In the genomic region with DNA sequence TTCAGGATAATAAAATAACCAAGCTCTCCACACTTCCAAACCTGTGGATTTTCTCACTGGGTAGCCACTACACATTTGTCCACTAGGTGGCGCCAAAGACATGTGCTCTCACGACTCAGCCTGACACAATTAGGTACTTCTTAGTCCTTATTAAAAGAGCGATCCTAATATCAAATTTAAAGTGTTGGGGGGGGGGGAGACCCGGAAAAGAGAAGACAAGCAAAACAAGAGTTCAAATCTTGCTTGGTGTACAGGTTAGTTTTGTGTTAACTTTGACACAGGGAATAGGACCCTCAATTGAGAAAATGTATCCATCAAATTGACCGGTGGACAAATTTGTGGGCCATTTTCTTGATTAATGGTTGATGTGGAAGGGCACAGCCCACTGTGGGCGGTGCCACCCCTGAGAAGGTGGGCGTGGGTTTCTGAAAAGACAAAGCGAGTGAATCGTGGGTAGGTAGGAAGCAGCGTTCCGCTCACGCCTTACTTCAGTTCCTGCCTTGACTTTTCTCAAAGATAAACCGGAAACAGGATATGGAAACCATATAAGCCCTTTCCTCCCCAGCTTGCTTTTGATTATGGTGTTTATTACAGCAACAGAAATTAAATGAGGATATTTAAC, we compare ENCODE assay signal across 9 mouse cellular contexts. TPM values are rescaled to one million over a fixed set of nuclear protein-coding genes. Genes with fewer than 3 reads are reported as not detected.
DNase-seq lines count a peak whose midpoint lies in the region; ATAC-seq lines count a peak whose summit lies in the region.
"Had no signal": no experiment of that assay in that cellular context is flagged by ENCODE, and none has a peak within 500 bp of the region (broad histone marks: within the 10 kb centered on the region; RNA-seq: fewer than 3 reads in every experiment).

No protein-coding gene starts in this region.

- H3K27ac ChIP-seq in hindbrain, embryonic 10.5 days, result no peak overlapping the region
- H3K27ac ChIP-seq in hindbrain, embryonic 16.5 days (ENCODE audit: low read depth, low read length), result no peak overlapping the region
- H3K27ac ChIP-seq in embryonic facial prominence, embryonic 14.5 days (replicated peaks; ENCODE audit: low read depth, low read length), result no peak overlapping the region
- H3K27ac ChIP-seq: embryonic facial prominence, embryonic 13.5 days had no signal

- DNase-seq in hindbrain, embryonic 10.5 days (ENCODE audit: low spot score), result peak; percentile 67
- DNase-seq in adrenal gland, postnatal 4 days (ENCODE audit: low spot score in 2 of 2), result peak; percentile 51 to 66
- DNase-seq in embryonic facial prominence, embryonic 14.5 days (ENCODE audit: low spot score), result peak; percentile 69
- peak; percentile 44 for DNase-seq in hindlimb bud, embryonic 11.5 days (ENCODE audit: extremely low spot score, low read depth, low spot score)
- DNase-seq in left cerebral cortex, postnatal 14 days (ENCODE audit: low spot score in 2 of 2), result peak; percentile 82 to 90
- DNase-seq in splenic B cell, adult 2 months (ENCODE audit: low read depth, low spot score), result peak; percentile 96

- no peaks in the 10 kb centered on the region for H3K36me3 ChIP-seq in hindbrain, embryonic 10.5 days
- H3K36me3 ChIP-seq in hindbrain, embryonic 16.5 days (ENCODE audit: control insufficient read depth, insufficient read depth, low read length), result no peaks in the 10 kb centered on the region
- H3K36me3 ChIP-seq in embryonic facial prominence, embryonic 14.5 days (ENCODE audit: control insufficient read depth, insufficient read depth, low read length), result no peaks in the 10 kb centered on the region
- H3K36me3 ChIP-seq in splenic B cell, adult 2 months (ENCODE audit: control insufficient read depth, insufficient read depth, low read length, poor library complexity, severe bottlenecking), result no peaks in the 10 kb centered on the region
- H3K36me3 ChIP-seq: embryonic facial prominence, embryonic 13.5 days had no signal

- H3K9ac ChIP-seq in hindbrain, embryonic 16.5 days (ENCODE audit: low read depth, low read length), result no peak overlapping the region
- H3K9ac ChIP-seq in embryonic facial prominence, embryonic 14.5 days (ENCODE audit: low read depth, low read length), result no peak overlapping the region
- H3K9ac ChIP-seq: embryonic facial prominence, embryonic 13.5 days had no signal

- intact Hi-C loops in left cerebral cortex, postnatal 14 days (cut with DNase I), result loop anchor here (2.0 to 10.0 kb wide), 4 partner anchors 34 to 241 kb away; no protein-coding TSS in a partner anchor

- H3K4me3 ChIP-seq in hindbrain, embryonic 10.5 days, result no peak overlapping the region
- H3K4me3 ChIP-seq in hindbrain, embryonic 16.5 days (ENCODE audit: low read length), result no peak overlapping the region
- no peak overlapping the region for H3K4me3 ChIP-seq in embryonic facial prominence, embryonic 14.5 days (ENCODE audit: low read depth, low read length)
- H3K4me3 ChIP-seq: embryonic facial prominence, embryonic 13.5 days had no signal

- no peaks in the 10 kb centered on the region; the same call in 1 of the 2 replicates for H3K27me3 ChIP-seq in hindbrain, embryonic 10.5 days (ENCODE audit: insufficient read depth, poor library complexity, severe bottlenecking)
- H3K27me3 ChIP-seq in hindbrain, embryonic 16.5 days (replicated peaks; ENCODE audit: control insufficient read depth, insufficient read depth, low read length), result no peaks in the 10 kb centered on the region
- H3K27me3 ChIP-seq in embryonic facial prominence, embryonic 14.5 days (replicated peaks; ENCODE audit: control insufficient read depth, insufficient read depth, low read length), result no peaks in the 10 kb centered on the region
- H3K27me3 ChIP-seq in splenic B cell, adult 2 months (ENCODE audit: control insufficient read depth, insufficient read depth, low read length, poor library complexity, severe bottlenecking), result no peaks in the 10 kb centered on the region

- no peaks in the 10 kb centered on the region for H3K4me1 ChIP-seq in hindbrain, embryonic 10.5 days (replicated peaks)
- H3K4me1 ChIP-seq in hindbrain, embryonic 16.5 days (ENCODE audit: control insufficient read depth, insufficient read depth, low read depth, low read length), result no peaks in the 10 kb centered on the region
- H3K4me1 ChIP-seq in embryonic facial prominence, embryonic 14.5 days (ENCODE audit: control insufficient read depth, insufficient read depth, low read length), result no peaks in the 10 kb centered on the region
- H3K4me1 ChIP-seq: embryonic facial prominence, embryonic 13.5 days had no signal

- no peak overlapping the region for H3K4me2 ChIP-seq in hindbrain, embryonic 16.5 days (ENCODE audit: low read length)
- no peak overlapping the region for H3K4me2 ChIP-seq in embryonic facial prominence, embryonic 14.5 days (ENCODE audit: low read depth, low read length)
- H3K4me2 ChIP-seq: embryonic facial prominence, embryonic 13.5 days had no signal

- 46% methylated on average over 13 of the region's 13 CpGs for WGBS in hindbrain, embryonic 10.5 days
- WGBS in hindbrain, embryonic 16.5 days, result 45% methylated on average over 13 of the region's 13 CpGs
- 40% methylated on average over 13 of the region's 13 CpGs for WGBS in embryonic facial prominence, embryonic 14.5 days

- ATAC-seq in hindbrain, embryonic 16.5 days, result no peak
- no peak for ATAC-seq in embryonic facial prominence, embryonic 14.5 days (ENCODE audit: low read depth)
- peak; percentile 92 for ATAC-seq in megakaryocyte-erythroid progenitor cell, adult 5-6 weeks (replicated peaks; ENCODE audit: low FRiP score, low TSS enrichment, poor library complexity, severe bottlenecking)

- peaks cover 7% of the 10 kb centered on the region; the same call in 1 of the 2 replicates for H3K9me3 ChIP-seq in hindbrain, embryonic 10.5 days
- H3K9me3 ChIP-seq in hindbrain, embryonic 16.5 days (ENCODE audit: control insufficient read depth, low read length), result no peaks in the 10 kb centered on the region; the same call in 1 of the 2 replicates
- H3K9me3 ChIP-seq in embryonic facial prominence, embryonic 14.5 days (ENCODE audit: control insufficient read depth, low read length), result peaks cover 7% of the 10 kb centered on the region; the same call in 1 of the 2 replicates
- H3K9me3 ChIP-seq: embryonic facial prominence, embryonic 13.5 days had no signal

RNA-seq across cellular contexts. Expression of gene Tap1, which starts 16.4 kb away (rescaled TPM):
- polyA plus RNA-seq in hindbrain, embryonic 10.5 days (2016; fragmentation: Nextera tagmentation; extraction: Ambion mirVana), result 1.7 TPM in 2 replicates
- polyA plus RNA-seq in hindbrain, embryonic 16.5 days (2015; fragmentation: Nextera tagmentation; extraction: Ambion mirVana), result 4.6 and 6.1 TPM in 2 replicates
- 10 to 100 TPM; 20.8 to 22.1 TPM for total RNA-seq in adrenal gland, postnatal 4 days (2021)
- 5.1 and 7.4 TPM in 2 replicates for polyA plus RNA-seq in embryonic facial prominence, embryonic 14.5 days (2014; fragmentation: Nextera tagmentation; extraction: Ambion mirVana)
- 1 to 10 TPM; 2.1 to 2.8 TPM for total RNA-seq in left cerebral cortex, postnatal 14 days (2021)
- 43.7 and 55.5 TPM in 2 replicates for total RNA-seq in megakaryocyte-erythroid progenitor cell, adult 5-6 weeks (2014; fragmentation: Nextera tagmentation)
- total RNA-seq in megakaryocyte-erythroid progenitor cell, adult 5-6 weeks (2017), result 58.0 and 76.1 TPM in 2 replicates

RNA-seq across cellular contexts. Expression of gene Psmb9, which starts 16.6 kb away (rescaled TPM):
- polyA plus RNA-seq in hindbrain, embryonic 10.5 days (2016; fragmentation: Nextera tagmentation; extraction: Ambion mirVana), result 0.66 and 0.97 TPM in 2 replicates
- polyA plus RNA-seq in hindbrain, embryonic 16.5 days (2015; fragmentation: Nextera tagmentation; extraction: Ambion mirVana), result 1.8 and 2.2 TPM in 2 replicates
- total RNA-seq in adrenal gland, postnatal 4 days (2021), result 10 to 100 TPM; 12.6 to 15.0 TPM
- 2.8 and 3.8 TPM in 2 replicates for polyA plus RNA-seq in embryonic facial prominence, embryonic 14.5 days (2014; fragmentation: Nextera tagmentation; extraction: Ambion mirVana)
- total RNA-seq in left cerebral cortex, postnatal 14 days (2021), result 1 to 10 TPM; 1.8 to 2.2 TPM
- 55.1 and 57.5 TPM in 2 replicates for total RNA-seq in megakaryocyte-erythroid progenitor cell, adult 5-6 weeks (2014; fragmentation: Nextera tagmentation)
- total RNA-seq in megakaryocyte-erythroid progenitor cell, adult 5-6 weeks (2017), result 56.2 and 95.8 TPM in 2 replicates

RNA-seq across cellular contexts. Expression of gene H2-DMb1, which starts 18.1 kb away (rescaled TPM):
- 0.30 and 0.98 TPM in 2 replicates for polyA plus RNA-seq in hindbrain, embryonic 10.5 days (2016; fragmentation: Nextera tagmentation; extraction: Ambion mirVana)
- 0.68 and 1.5 TPM in 2 replicates for polyA plus RNA-seq in hindbrain, embryonic 16.5 days (2015; fragmentation: Nextera tagmentation; extraction: Ambion mirVana)
- 1 to 10 TPM; 1.9 to 3.8 TPM for total RNA-seq in adrenal gland, postnatal 4 days (2021)
- polyA plus RNA-seq in embryonic facial prominence, embryonic 14.5 days (2014; fragmentation: Nextera tagmentation; extraction: Ambion mirVana), result 2.8 and 4.3 TPM in 2 replicates
- 1 to 10 TPM; 1.1 to 1.6 TPM for total RNA-seq in left cerebral cortex, postnatal 14 days (2021)
- total RNA-seq in megakaryocyte-erythroid progenitor cell, adult 5-6 weeks (2014; fragmentation: Nextera tagmentation), result 3.8 and 9.1 TPM in 2 replicates
- 10.1 and 22.9 TPM in 2 replicates for total RNA-seq in megakaryocyte-erythroid progenitor cell, adult 5-6 weeks (2017)

RNA-seq across cellular contexts. Expression of gene Psmb8, which starts 26.5 kb away (rescaled TPM):
- 1.2 and 1.8 TPM in 2 replicates for polyA plus RNA-seq in hindbrain, embryonic 10.5 days (2016; fragmentation: Nextera tagmentation; extraction: Ambion mirVana)
- polyA plus RNA-seq in hindbrain, embryonic 16.5 days (2015; fragmentation: Nextera tagmentation; extraction: Ambion mirVana), result 3.0 and 4.1 TPM in 2 replicates
- 10 to 100 TPM; 25.0 to 27.4 TPM for total RNA-seq in adrenal gland, postnatal 4 days (2021)
- polyA plus RNA-seq in embryonic facial prominence, embryonic 14.5 days (2014; fragmentation: Nextera tagmentation; extraction: Ambion mirVana), result 10.0 and 12.1 TPM in 2 replicates
- total RNA-seq in left cerebral cortex, postnatal 14 days (2021), result 1 to 10 TPM; 2.6 to 2.7 TPM
- total RNA-seq in megakaryocyte-erythroid progenitor cell, adult 5-6 weeks (2014; fragmentation: Nextera tagmentation), result 50.4 and 71.2 TPM in 2 replicates
- 103 and 243 TPM in 2 replicates for total RNA-seq in megakaryocyte-erythroid progenitor cell, adult 5-6 weeks (2017)

RNA-seq across cellular contexts. Expression of gene H2-DMb2, which starts 27.9 kb away (rescaled TPM):
- 0.11 and 0.24 TPM in 2 replicates for polyA plus RNA-seq in hindbrain, embryonic 10.5 days (2016; fragmentation: Nextera tagmentation; extraction: Ambion mirVana)
- polyA plus RNA-seq in hindbrain, embryonic 16.5 days (2015; fragmentation: Nextera tagmentation; extraction: Ambion mirVana), result 0.25 and 0.28 TPM in 2 replicates
- 1 to 10 TPM; 1.2 to 3.0 TPM for total RNA-seq in adrenal gland, postnatal 4 days (2021)
- polyA plus RNA-seq in embryonic facial prominence, embryonic 14.5 days (2014; fragmentation: Nextera tagmentation; extraction: Ambion mirVana), result 0.22 and 0.39 TPM in 2 replicates
- total RNA-seq in left cerebral cortex, postnatal 14 days (2021), result 1 to 10 TPM; 1.0 to 1.1 TPM
- 0.81 and 2.9 TPM in 2 replicates for total RNA-seq in megakaryocyte-erythroid progenitor cell, adult 5-6 weeks (2014; fragmentation: Nextera tagmentation)
- not detected in 2 replicates for total RNA-seq in megakaryocyte-erythroid progenitor cell, adult 5-6 weeks (2017)

Comparison
In these comparisons a context has a peak if more than half of its experiments do, and no peak if none do; other contexts are left out.
1. DNase-seq: peak in every context shown above with its lines; median percentile 96 in splenic B cell, adult 2 months; 86 in left cerebral cortex, postnatal 14 days; 69 in embryonic facial prominence, embryonic 14.5 days; 67 in hindbrain, embryonic 10.5 days; 58 in adrenal gland, postnatal 4 days; 44 in hindlimb bud, embryonic 11.5 days.
2. RNA of gene Tap1, which starts 16.4 kb away (total RNA-seq): 43.7 to 76.1 TPM in megakaryocyte-erythroid progenitor cell, adult 5-6 weeks and 20.8 to 22.1 TPM in adrenal gland, postnatal 4 days; 2.1 to 2.8 TPM in left cerebral cortex, postnatal 14 days; every median in the first group is over 4 times any median in the second.
3. RNA of gene Psmb9, which starts 16.6 kb away (total RNA-seq): 55.1 to 95.8 TPM in megakaryocyte-erythroid progenitor cell, adult 5-6 weeks and 12.6 to 15.0 TPM in adrenal gland, postnatal 4 days; 1.8 to 2.2 TPM in left cerebral cortex, postnatal 14 days; every median in the first group is over 4 times any median in the second.